Mouse (Mus musculus) limb, embryonic 14.5 days (tissue): Measurements from ENCODE around the gene Tusc2. TPM values are rescaled to one million over a fixed set of nuclear protein-coding genes. Genes with fewer than 3 reads are reported as not detected.

Source experiments
- ATAC-seq: fragments of 200-750 bp; cut with Nextera tagmentation; 2 replicates; pipeline ENCODE4 v1.8.0; 2017; ENCODE audit warnings: low read depth, moderate number of reproducible peaks, moderate TSS enrichment; ENCODE audit not compliant: low FRiP score
- DNase-seq: peaks from one replicate; pipeline ENCODE4 v3.0.0-alpha.2; 2015; ENCODE audit warnings: low spot score
- H3K27ac ChIP-seq: fragments of 300-500 bp; sonication (generic); replicated peaks from 2 replicates; pipeline ENCODE4 v1.5.1; 2014; ENCODE audit warnings: low read depth, mild to moderate bottlenecking, low read length, moderate library complexity, mixed read lengths
- H3K27me3 ChIP-seq: fragments of 300-500 bp; sonication (generic); 2 replicates; pipeline ENCODE4 v1.6.1; 2014; ENCODE audit warnings: low read length, mixed read lengths; ENCODE audit not compliant: control insufficient read depth, insufficient read depth
- H3K36me3 ChIP-seq: fragments of 300-500 bp; sonication (generic); 2 replicates; pipeline ENCODE4 v1.6.1; 2014; ENCODE audit warnings: mild to moderate bottlenecking, low read length, moderate library complexity, mixed read lengths; ENCODE audit not compliant: control insufficient read depth, insufficient read depth
- H3K4me1 ChIP-seq: fragments of 300-500 bp; sonication (generic); 2 replicates; pipeline ENCODE4 v1.6.1; 2014; ENCODE audit warnings: antibody characterized with exemption, low read length, mixed read lengths; ENCODE audit not compliant: control insufficient read depth, insufficient read depth
- H3K4me2 ChIP-seq: fragments of 300-500 bp; sonication (generic); replicated peaks from 2 replicates; pipeline ENCODE4 v1.6.1; 2014; ENCODE audit warnings: low read depth, mild to moderate bottlenecking, low read length, moderate library complexity; ENCODE audit not compliant: severe bottlenecking
- H3K4me3 ChIP-seq: fragments of 300-500 bp; sonication (generic); replicated peaks from 2 replicates; pipeline ENCODE4 v1.5.1; 2014; ENCODE audit warnings: low read length
- H3K9ac ChIP-seq: fragments of 300-500 bp; sonication (generic); 2 replicates; pipeline ENCODE4 v1.6.1; 2014; ENCODE audit warnings: mild to moderate bottlenecking, low read depth, low read length, moderate library complexity; ENCODE audit not compliant: severe bottlenecking
- H3K9me3 ChIP-seq: fragments of 300-500 bp; sonication (generic); 2 replicates; pipeline ENCODE4 v1.6.1; 2016; ENCODE audit warnings: low read length; ENCODE audit not compliant: control insufficient read depth
- POLR2A ChIP-seq: fragments of 200-500 bp; IDR thresholded peaks from 2 replicates; pipeline ENCODE4 v1.8.0; 2012; ENCODE audit warnings: inconsistent platforms, mild to moderate bottlenecking, moderate library complexity, borderline replicate concordance; ENCODE audit not compliant: insufficient read depth, insufficient read length; ENCODE audit errors: extremely low read depth
- WGBS: fragments of 180-500 bp; shearing (Covaris S2); extraction: QIAGEN DNeasy Blood & Tissue Kit; methylation state at CpG from one replicate; pipeline ENCODE4 v1.1.7; 2014; 5-methylcytosine and 5-hydroxymethylcytosine counted together
- polyA plus RNA-seq, 2 experiments: library from polyadenylated mRNA; depleted of rRNA in 1 of 2; stranded (reverse) in 1 of 2; unstranded in 1 of 2; fragments of >200 nt; fragmentation: Nextera tagmentation in 1 of 2; extraction: Ambion mirVana in 1 of 2; gene quantifications; 2 replicates each; pipeline versions ENCODE4 v1.2.1 to v1.2.3; 2012 to 2014

The Tusc2 gene
- polyA plus RNA-seq, 2 experiments, result 35.8 to 43.0 TPM

DNA sequence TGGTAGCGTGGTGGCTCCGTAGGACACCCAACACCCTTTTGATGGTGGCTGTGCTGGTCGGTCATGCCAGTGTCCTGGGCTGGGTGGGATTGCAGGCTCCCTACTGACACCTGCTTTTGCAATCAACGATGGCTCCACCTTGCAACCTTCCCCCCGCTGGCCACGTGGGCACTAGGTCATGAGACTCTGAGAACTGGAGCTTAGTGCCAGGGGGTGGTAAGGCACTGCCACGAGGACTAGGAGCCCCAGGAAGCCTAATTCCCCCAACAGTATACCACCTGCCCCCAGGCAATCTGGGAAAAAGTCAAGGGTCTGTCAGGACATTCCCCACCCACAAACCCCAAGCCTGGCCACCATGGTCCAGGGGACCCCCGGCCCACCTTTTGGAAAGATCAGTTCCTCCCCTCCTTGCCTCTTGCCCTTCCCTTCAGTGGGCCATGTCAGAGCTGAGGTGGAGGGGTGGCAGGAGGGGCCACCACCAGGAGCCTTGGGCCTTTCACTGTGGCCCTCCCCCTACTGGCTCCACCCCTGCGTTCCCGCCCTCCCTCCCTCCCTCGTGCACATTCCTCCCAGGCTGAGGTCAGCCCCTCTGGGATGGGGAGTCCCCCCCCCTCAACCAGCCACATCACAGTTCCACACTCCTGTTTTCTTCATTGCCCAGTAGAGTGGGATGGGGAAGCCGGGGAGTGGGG, 45.8 kb downstream of the Tusc2 start, which contains the start of gene Sema3b:
TSS of gene Sema3b (minus strand) at position 489 of the 692 bp plus-strand sequence.
- Histone ChIP-seq H3K4me2 (peak within 1 kb of the TSS; percentile 46; the same call in 1 of the 2 replicates), H3K27me3 (no peaks in the 10 kb centered on the region), H3K4me3 (no peak within 1 kb of the TSS), H3K4me1 (peaks cover 80% of the 10 kb centered on the region), H3K27ac (peak within 1 kb of the TSS; percentile 28), H3K36me3 (peaks cover 4% of the 10 kb centered on the region), H3K9ac (no peak within 1 kb of the TSS), H3K9me3 (no peaks in the 10 kb centered on the region)
- ATAC-seq, result no peak
- 34% methylated on average over 11 of the region's 12 CpGs for WGBS
- no peak for DNase-seq
- no peak for TF ChIP-seq POLR2A

DNA sequence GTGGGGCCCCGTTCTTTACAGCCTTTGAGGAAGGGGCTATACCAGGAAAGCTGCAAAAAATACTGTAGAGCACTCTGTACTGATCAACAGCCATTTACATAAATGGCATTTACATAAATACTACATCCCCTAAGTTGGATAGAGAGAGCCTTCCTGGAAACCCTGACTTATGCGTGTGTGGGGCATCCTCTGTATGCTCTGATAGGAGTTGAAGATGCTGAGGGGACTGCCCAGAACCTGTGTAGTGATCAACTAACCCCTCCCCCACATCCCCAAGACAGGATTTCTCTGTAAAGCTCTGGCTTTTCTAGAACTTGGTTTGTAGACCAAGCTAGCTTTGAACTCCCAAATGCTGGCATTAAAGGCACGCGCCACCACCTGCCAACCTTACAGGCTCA, 46.4 kb downstream of the Tusc2 start:
- Histone ChIP-seq H3K9ac (no peak overlapping the region), H3K4me1 (peaks cover 75% of the 10 kb centered on the region), H3K27ac (0 out of 2 replicates have a peak overlapping the region, but pooled peaks have one; percentile 27), H3K4me3 (no peak overlapping the region), H3K27me3 (no peaks in the 10 kb centered on the region), H3K4me2 (no peak overlapping the region), H3K36me3 (peaks cover 10% of the 10 kb centered on the region), H3K9me3 (no peaks in the 10 kb centered on the region)
- no peak for TF ChIP-seq POLR2A
- DNase-seq, result no peak
- WGBS, result 65% methylated on average over 4 of the region's 4 CpGs
- ATAC-seq, result no peak

DNA sequence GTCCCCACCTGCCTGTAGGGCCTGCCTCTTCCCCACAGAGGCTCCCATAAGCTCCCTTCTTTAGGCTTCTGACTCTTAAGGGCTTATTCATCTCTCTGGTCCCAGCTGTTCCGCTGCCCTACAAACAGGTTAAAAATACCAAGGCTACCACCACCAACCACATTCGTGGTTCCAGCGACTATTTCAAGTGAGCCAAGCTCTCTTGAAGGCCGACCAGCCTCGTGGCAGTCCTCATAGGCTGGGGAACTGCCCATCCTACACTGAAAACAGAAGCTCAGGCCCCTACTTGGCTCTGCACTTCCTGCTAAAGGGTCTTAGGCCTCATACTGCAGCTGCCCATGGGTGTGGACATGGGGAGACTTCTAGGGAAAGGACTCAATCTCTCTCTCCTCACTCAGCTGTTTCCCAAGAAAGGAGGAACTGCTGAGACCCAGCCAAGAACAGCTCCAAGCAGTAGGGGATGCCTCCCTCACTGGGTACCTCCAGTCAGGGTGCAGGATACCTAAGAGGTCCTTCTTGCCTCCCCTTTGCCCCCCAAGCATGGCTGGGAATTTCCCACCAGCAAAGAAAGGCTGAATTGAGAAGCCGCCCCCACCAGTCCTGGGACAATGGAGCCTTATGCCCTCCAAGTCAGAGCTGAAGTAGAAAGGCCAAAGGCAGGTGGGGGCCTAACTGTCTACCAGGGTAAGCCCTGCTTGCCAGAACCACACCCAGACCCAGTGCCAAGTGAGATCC, 48.6 kb downstream of the Tusc2 start:
- H3K4me3 ChIP-seq, result peak overlapping the region; percentile 38; the same call in 1 of the 2 replicates
- no peaks in the 10 kb centered on the region for H3K9me3 ChIP-seq
- no peaks in the 10 kb centered on the region for H3K27me3 ChIP-seq
- peak overlapping the region; percentile 92 for H3K27ac ChIP-seq
- peak overlapping the region; percentile 59; the same call in 1 of the 2 replicates for H3K9ac ChIP-seq
- ATAC-seq (no peak), DNase-seq (no peak)
- H3K4me2 ChIP-seq, result peak overlapping the region; percentile 85; the same call in 1 of the 2 replicates
- H3K4me1 ChIP-seq, result peaks cover 54% of the 10 kb centered on the region
- 63% methylated on average over 6 of the region's 6 CpGs for WGBS
- TF ChIP-seq POLR2A, result no peak
- H3K36me3 ChIP-seq, result peaks cover 32% of the 10 kb centered on the region

DNA sequence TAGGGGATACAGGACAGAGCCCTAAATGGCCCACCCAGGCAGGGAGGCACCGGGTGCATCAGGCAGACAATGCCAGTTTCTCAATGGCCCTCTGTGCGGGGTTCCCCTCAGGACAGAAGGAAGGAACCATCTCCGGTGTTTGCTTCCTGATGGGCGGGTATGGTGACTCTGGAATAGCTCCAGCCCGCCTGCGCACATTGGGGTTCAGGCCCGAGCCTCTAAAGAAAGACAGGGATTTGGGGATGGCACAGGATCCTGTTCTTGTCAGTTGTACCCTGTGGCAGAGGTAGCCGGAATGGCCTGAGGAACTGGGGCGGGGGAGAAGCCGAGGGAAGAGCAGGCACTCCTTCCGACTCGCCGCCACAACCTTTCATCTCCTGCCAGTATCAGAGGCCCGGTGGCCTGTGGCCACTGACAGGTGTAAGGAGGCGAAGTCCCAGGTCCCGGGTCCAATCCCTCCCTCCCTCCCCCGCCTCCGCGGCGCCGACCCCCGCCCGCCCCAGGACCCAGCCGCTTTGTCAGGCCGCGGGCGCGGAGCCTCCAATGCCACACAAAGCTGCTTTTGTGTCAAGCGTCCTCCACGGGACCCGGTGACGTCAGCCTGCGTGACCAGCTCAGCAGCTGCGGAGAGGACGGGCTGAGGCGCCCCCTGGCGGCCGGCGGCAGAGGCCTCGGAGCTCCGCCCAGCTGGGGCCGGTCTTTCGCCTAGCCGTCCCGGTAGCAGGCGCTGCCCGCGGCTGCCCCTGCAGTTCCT, 49.3 kb downstream of the Tusc2 start:
- Histone ChIP-seq H3K27me3 (no peaks in the 10 kb centered on the region), H3K36me3 (peaks cover 39% of the 10 kb centered on the region), H3K4me3 (peak overlapping the region; percentile 38), H3K4me1 (peaks cover 47% of the 10 kb centered on the region), H3K27ac (peak overlapping the region; percentile 92), H3K9ac (peak overlapping the region; percentile 59), H3K4me2 (peak overlapping the region; percentile 85), H3K9me3 (no peaks in the 10 kb centered on the region)
- 6% methylated on average over 43 of the region's 48 CpGs for WGBS
- TF ChIP-seq POLR2A, result no peak
- DNase-seq (peak; percentile 95), ATAC-seq (peak; percentile 93)

DNA sequence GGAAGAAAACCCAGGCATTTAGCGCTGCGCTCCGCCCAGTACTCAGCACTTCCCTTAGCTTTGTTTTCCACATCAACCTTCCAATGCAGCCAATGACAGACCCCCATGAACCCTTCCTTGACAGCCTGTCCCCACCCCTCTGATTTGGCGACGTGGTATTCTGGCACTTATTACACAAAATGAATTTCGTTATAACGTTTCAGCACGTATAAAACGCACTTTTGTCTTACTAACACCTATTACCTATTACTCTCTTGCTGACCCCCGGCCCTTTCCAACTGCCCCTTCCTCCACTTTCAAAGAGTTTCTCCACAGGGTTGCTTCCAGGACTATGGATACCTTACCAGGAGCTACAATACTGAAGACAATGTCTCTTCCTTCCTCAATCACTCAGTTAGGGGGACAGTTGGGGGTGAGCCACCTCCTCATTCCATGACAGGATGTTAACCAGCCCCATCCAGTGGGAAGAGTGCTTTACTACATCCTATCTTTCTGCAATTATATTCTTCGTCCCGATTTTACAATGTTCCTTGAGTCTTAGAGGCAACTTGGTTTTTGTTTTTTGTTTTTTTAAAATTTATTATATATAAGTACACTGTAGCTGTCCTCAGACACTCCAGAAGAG, 50.0 kb downstream of the Tusc2 start:
- WGBS, result 11% methylated on average over 12 of the region's 12 CpGs
- Histone ChIP-seq H3K4me3 (peak overlapping the region; percentile 38), H3K27me3 (no peaks in the 10 kb centered on the region), H3K9ac (peak overlapping the region; percentile 59), H3K4me2 (peak overlapping the region; percentile 85), H3K27ac (peak overlapping the region; percentile 92), H3K9me3 (no peaks in the 10 kb centered on the region), H3K4me1 (peaks cover 40% of the 10 kb centered on the region), H3K36me3 (peaks cover 46% of the 10 kb centered on the region)
- DNase-seq, result no peak
- TF ChIP-seq POLR2A, result no peak
- no peak for ATAC-seq
